Mouse (Mus musculus) B cell, adult 2 months (primary cell): ENCODE data around the gene Snap91.

Source experiments
- DNase-seq, 2 experiments: peaks; one replicate each; pipeline ENCODE4 v3.0.0; 2022

Snap91 gene

GRCm38 (mm10) chr9:86813327-86813726 lies 67.1 kb downstream of the Snap91 start:
- DNase-seq = no peak

DNA sequence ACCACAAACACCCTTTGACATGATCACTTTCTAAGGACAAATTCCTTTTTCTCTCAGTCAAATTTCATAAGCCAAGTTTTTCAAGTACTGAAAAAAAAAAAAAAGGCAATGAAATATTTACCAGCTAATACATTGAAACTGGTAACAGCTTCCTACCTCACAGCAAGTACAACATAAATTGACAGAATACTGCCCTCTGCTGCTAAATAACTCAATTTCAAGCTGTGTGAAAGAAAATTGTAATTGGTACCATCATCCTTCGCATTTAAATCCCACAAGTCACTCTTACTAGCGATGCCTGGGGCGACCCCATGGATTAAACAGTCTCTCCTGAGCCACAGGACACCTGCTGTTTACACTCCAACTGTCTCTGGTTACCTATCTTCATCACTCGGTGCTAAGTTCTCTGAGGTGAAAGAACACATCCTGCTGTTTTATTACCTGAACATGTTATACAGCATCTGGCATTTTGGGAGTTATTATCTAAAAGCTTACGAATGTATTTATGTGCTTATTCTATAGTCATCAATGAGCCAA lies 69.7 kb downstream of the Snap91 start:
- DNase-seq = no peak

- DNase-seq = no peak
These were observed 70.2 kb downstream of the Snap91 start for GRCm38 (mm10) chr9:86810213-86810612.

GRCm38 (mm10) chr9:86800600-86801163 lies 79.8 kb downstream of the Snap91 start:
- DNase-seq = no peak

DNA sequence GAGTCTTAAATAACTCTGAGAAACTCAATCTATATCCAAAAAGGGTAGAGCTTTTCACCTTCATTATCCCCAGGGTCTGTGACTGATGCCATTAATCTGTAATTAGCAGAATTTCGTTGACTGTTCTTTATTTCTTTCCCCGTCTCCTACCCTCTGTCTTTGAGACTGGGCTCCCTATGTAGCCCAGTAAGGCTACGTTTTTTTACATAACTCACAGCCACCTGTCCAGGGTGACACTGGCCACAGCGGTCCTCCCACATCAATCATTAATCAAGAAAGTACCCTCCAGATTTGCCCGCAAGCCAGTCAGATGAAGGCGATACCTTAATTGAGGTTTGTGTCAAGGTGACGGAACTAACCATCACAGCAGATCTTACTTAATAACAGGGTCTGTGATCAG lies 81.4 kb downstream of the Snap91 start:
- no peak for DNase-seq

DNA sequence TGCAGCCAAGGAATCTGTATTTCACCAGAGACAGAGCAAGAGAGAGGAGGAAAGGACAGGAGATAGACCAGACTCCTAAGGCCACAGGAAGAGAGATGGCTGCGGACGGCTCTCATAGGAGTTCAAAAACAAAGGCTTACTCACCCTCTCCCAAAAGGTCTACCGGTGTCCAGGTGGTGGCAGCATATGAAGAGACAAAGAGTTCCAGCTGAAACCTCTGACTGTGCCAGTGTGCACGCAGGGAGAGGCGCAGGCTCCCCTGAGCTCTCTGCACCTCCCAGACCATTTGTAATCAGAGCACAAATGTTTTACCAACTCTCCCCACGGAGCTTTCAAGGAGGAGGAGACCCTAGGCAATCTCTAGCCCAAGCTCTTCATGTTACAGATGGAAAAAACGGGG lies 81.8 kb downstream of the Snap91 start:
- DNase-seq = no peak

DNA sequence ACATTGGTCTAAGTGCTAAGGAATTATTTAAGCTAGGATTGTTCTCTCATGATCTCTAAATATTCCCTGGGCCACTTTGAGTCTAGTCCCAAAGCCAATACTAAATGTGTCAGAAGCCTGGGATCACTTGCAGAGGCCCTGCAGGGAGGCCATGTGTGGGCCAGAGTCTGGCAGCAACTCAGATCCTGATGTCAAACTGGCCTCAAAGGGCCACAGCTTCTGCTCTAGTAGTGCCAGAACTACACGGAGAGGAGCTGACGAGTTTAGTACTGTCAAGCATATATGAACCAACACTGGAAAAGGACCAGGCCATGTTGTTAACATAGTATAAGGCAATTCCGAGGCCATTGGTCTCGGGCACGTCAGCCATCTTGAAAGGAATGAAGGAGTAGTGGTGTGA lies 82.3 kb downstream of the Snap91 start:
- no peak for DNase-seq

DNA sequence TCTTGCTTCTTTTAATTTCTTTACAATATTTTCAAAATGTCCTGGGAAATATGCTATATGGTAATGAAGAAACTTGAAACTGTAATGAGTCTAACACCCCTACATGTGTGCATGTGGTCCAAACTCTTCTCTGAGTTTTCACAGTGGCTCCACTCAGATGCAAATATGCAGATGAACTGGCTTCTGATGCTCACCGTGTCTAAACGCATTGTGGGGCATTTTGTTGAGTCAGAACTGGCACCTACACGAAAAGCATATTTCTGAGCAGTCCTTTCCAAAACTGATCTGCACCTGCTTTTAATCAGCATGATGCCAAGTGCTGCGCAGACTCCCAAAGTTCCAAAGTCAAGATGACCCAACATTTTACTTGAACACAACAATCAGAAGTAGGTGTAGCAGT lies 82.9 kb downstream of the Snap91 start:
- DNase-seq = no peak

DNA sequence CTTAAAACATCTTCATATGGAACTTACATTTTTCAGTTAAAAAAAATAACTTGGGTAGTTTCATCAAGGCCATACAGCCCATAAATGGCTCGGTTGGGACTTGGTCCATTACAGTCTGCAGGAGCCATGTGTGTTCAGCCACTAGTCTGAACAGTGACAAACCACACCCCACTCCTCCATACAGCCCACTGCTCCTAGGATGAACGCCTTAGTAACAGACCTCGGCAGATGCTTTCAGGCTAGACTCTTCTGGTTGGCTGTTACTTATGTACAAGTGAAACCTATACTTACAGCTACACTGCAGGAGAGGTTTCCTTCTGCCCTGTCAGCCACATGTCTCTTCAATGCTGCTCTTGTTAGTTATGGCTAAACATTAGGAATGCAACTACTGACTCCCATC lies 85.2 kb downstream of the Snap91 start:
- DNase-seq = no peak

DNA sequence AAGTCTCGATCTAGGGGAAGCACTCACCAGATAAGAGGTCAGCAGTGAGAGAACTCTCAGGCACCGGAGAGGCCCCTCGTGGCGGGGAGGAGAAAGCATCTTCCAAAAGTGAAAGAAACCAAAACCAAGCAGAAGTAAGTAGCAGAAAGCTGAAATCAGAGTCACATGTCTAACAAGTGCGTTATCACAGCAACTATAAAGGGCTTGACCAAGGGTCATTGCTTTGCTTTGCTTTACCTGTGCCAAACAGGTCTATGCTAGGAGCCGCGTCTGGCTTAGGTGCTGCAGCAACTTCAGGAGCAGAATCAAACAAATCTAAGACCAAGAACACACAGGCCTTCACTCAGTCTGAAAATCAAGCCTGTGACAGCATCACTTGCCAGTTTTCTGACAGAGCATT lies 88.5 kb downstream of the Snap91 start:
- DNase-seq = no peak

GRCm38 (mm10) chr9:86789186-86789585 lies 91.3 kb downstream of the Snap91 start:
- no peak for DNase-seq

DNA sequence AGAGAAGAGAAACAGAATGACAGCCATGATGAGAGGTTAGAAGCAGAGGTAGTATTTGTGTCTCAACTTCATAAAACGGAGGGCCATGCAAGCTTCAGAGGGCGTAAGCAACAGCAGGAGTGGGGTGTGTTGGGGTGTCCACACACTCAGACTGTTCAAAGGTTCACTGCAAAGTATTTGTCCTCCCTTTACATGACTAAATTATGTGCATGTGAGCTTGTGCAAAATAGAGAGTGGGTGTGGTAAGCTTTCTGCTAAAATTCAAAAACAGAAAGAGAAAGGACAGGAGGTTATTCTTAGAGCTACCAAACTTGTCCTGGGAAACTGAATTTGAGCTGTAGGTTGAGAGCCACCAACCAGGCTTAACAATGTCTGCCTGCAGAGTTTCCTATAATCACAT lies 97.6 kb downstream of the Snap91 start:
- no peak for DNase-seq

DNA sequence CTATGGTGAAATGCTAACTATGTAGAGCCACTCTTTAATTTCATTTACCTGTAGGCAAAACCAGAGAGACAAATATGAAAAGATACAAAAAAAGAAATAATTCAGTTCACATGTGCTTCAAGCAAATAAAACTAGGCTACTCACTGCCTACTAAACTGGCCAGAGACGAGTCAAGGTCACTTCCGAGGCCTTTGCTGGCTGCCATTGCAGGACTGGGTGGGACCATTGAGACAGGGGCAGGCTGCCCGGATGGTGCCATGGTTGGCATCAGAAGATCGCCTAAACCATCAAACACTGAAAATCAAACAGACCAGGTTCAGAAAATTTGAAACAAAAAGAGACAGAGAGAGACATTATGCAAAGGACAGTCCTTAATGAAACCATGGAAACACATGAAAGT lies 99.0 kb downstream of the Snap91 start:
- DNase-seq = no peak

- DNase-seq = no peak
These were observed 102.2 kb downstream of the Snap91 start for GRCm38 (mm10) chr9:86778212-86778611.

GRCm38 (mm10) chr9:86777309-86777708 lies 103.1 kb downstream of the Snap91 start:
- DNase-seq = no peak

DNA sequence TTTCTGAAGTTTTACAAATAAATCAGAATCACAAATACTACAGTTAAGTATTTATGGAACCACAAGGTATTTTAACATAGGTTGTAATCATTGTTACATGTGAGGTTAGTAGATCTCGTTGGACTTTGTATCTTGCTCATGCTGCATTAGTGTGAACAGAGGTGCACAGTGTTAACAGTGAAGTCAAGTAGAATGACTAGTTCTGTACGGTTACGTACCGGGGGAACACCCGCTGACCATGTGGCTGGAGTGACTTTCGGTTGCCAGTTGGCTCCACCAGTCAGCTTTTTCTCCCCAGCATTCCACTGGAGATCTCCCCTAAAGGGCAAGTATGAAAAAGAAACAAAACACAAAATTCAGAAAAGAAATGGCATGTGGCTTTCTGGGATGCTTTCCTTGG lies 105.1 kb downstream of the Snap91 start:
- DNase-seq = no peak

DNA sequence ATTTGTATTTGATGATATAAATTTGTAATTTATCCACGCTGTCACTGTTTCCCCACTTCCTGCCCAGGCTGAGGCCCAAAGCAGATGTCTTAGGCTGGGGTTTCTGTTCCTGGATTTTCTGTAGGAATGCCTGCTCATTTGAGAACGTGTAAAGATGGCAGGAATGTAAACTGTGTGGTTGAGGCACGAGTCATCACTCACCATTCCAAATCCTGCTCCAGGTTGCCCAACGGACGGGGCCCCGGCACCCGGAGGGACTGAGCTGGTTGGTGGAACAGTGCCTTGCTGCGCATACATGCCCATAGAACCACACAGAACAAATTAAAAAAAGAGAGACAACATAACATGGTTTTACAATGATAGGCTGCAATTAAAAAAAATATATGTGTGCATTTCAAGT lies 106.5 kb downstream of the Snap91 start:
- no peak for DNase-seq

- DNase-seq = no peak
These were observed 107.6 kb downstream of the Snap91 start for GRCm38 (mm10) chr9:86772897-86773296.

- no peak for DNase-seq
These were observed 113.5 kb downstream of the Snap91 start for GRCm38 (mm10) chr9:86766991-86767390.

DNA sequence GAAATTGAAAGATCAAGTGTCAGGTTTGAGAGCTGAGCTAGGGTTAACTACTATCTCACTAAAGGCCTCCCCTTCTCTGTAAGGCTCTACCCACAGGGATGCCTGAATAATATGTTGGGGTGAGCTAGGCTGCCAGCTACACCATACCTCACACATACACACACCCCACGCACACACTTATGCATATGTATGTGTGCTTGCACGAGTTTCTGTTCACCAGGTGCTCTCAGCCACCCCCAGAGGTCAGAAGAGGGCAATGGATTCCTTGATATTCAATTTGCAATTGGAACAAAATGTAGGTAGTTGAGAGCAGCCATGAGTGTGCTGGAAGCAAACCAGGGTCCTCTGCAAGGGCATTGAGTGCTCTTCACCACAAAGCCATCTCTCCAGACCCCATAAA lies 116.5 kb downstream of the Snap91 start:
- DNase-seq = no peak

GRCm38 (mm10) chr9:86762477-86763376 lies 117.7 kb downstream of the Snap91 start:
- no peak for DNase-seq

GRCm38 (mm10) chr9:86745926-86746581 lies 134.4 kb downstream of the Snap91 start:
- no peak for DNase-seq

DNA sequence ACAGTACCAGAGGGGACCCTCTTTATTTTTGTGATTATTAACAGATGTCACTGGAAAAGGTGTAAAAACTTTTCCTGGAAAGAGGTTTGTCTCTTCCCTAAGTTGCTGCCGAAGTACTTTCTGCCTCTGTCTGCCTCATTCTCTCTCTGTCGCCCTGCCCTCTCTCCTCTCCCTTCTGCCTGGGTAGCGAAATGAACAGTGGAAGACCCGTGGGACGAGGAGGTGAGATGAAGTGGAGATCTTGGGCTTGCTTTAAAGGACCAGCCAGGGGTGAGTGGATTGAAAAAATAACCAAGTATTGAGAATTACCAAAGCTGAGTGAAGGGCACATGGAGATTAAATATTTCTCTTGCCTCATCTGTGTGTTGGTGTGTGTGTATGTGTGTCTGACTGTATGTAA lies 136.4 kb downstream of the Snap91 start:
- no peak for DNase-seq
